Mouse (Mus musculus): ENCODE measurements at regions not wholly inside any gene's neighbourhood (a gene's known extent, or its start where the extent isn't known, plus 50 kb on each side); places are given as distances from the start of the nearest gene placed in this dataset.

DNA sequence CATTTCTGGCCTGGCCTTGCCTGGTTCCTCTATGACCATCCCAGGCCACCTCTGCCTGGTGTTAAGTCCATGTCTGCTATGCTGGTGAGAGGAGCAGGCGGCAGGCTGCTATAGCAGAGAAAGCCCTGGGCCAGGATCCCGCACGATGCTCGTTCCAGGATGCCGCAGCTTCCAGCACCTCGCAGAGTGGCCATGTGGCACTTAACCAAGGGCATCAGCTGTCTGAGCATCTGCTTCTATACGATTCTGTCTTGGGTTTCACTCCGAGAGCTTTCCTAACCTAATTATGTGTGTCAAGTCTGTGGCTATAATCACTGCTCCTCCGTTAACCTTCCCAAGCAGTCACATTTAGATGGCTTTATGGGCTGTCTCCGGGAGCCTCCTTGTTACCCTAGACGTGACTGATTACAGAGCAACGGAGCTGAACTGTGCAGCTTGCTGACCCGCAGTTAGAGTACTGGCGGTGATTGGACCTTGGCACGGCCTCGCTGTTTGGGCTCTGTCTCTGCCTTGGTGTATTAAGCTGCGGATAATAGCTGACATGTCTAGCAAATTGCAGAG lies 64.4 kb downstream of the Ackr3 start:
- no peak for ATAC-seq

DNA sequence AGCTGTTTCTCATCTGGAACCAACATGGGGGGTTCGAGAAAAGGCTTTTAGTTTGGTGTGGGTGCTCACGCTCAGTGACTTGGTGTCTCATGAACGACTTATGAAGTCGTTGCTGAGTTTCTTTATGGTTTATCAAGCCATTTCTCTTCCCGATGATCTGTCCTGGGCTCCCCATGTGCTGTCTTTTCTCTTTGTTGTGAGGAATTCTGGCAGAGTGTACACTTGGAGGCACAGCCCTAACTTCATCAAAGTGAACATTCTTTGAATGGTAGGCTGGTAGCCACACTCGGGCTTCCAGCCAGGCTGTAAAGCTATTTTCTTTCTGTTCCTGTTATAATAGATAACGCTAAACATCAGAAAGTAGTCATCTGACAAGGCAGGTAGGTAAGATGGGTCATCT lies 65.2 kb downstream of the Ackr3 start:
- no peak for ATAC-seq

DNA sequence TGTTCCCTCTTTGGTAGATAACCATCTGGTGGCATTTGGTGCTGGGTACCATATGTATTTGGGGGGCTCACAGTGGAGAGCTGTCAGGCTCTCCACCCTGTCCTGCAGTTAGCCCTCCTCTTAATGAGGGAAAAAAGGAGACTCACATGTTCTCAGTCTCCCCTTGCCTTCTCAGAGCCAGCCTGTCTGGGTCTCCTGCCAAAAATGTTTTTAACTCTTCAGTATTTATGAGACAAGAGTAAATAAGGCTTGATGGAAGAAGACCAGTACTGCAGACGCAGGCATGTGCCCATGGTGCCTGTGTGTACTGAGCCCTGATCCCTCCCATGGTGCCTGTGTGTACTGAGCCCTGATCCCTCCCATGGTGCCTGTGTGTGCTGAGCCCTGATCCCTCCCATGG lies 66.1 kb downstream of the Ackr3 start:
- ATAC-seq = no peak

DNA sequence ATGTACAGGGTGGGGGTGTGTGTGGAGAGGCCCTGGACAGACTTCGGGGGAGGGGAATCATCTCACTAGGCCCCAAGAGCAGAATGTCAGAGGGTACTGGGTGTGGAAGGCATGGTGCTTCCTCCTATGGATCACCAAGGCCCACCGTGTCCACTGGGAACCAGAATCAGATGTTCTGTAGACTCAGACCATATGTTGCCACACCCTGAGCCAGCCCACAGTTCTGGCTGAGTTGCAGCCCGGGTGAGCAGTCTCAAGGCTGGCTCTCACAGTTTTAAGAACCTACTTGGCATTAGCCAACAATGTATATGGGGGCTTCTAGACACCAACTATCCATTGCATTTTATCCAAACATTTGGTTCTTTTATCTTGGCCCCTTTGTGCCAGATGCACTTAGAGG lies 67.5 kb downstream of the Ackr3 start:
- ATAC-seq = no peak

DNA sequence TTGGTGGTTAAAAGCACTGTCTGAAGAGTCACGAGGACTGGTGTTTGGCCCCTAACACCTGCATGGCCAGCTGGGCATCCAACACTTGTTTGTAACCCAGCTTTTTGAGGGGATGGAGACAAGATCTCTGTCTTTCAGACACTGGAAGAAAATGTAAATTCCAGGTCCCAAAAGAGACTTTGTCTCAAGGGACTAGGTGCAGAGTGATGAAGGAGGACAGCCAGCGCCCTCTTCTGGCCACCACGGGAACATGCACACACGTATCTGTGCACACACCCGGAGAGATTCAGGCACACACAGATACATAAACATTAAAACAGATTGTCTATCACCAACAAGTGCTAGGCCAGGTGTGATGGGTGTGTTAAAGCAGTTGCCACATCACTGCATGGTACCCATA lies 68.6 kb downstream of the Ackr3 start:
- ATAC-seq = no peak

DNA sequence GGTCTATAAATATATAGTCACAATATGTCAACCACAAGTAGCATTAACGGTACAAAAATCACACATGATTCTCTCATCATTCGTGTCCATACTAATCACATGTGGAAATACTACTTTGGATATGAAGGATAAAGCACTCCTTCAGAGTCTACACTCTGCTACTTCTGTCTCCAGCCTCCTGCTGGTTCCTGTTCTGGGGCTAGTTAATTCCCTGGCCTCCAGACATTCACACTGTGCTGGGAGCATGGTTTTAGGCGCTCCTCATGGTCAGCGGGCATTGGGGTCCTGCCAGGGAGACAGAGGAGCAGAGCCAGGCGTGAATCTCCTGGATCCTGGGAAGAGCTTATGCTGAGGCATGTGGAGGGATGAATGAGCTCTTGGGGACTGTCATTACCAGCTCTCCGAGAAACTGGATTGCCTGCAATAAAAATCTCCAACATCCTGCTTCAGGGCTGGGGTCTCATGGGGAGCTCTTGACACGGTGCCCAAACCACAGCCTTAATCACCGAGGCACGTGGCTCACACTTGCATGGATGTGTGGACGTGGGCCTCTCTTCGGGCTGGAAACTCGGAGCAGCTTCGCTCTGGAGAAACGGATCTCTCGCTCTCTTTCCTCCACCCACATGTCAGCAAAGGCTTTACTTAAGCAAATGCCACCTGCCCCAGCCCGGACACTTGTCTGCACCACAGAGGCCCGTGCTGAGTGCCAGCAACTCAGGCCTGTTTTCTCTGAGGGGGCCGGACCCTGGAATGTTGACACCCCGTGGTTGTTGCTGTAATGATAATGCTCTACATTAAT lies 69.2 kb downstream of the Ackr3 start:
- ATAC-seq = no peak

DNA sequence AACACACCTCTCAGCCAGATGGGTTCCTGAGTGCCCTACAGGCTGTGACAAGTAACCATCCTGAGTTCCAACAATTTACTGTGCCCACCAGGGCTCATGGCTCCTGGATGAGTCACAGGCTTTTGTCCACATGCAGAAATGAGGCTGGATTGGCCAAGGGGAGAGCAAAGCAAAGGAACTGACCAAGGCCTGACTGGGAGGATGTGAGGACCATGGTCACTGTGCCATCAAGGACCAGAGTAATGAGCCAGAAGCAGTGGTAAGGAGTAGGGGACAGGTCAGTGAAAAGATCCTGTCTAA lies 69.8 kb downstream of the Ackr3 start:
- no peak for ATAC-seq

DNA sequence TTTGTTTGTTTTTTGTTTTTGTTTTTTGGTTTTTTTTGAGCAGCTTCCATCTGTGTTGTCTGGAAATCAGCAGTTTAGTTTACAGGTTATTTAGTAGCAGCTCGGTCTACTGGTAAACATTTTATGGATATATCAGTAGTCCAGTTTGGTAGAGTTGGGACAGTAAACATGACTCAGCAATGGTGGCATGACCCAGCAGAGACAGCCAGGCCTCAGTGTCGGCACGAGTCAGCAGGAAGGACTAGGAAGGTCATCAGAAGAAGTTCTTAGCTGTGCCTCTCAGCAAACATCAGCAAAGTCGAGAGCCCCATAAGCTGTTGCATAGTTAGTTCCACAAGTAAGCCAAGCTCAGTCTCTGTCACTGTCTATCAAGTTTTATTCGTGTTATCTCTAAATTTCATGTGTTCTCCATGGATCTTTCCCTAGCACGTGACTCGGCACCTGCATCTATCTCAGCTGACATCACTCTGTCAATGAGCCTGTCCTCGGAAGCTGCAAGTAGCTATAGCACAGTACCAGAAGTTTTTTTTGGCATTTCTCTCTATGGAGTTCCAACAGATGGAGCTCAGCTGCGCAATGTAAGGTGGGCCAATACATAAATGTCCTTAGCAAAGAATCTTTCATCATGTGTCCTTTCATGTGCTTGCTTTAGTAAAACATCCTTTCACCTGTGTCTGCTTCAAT lies 71.3 kb downstream of the Ackr3 start:
- no peak for ATAC-seq

DNA sequence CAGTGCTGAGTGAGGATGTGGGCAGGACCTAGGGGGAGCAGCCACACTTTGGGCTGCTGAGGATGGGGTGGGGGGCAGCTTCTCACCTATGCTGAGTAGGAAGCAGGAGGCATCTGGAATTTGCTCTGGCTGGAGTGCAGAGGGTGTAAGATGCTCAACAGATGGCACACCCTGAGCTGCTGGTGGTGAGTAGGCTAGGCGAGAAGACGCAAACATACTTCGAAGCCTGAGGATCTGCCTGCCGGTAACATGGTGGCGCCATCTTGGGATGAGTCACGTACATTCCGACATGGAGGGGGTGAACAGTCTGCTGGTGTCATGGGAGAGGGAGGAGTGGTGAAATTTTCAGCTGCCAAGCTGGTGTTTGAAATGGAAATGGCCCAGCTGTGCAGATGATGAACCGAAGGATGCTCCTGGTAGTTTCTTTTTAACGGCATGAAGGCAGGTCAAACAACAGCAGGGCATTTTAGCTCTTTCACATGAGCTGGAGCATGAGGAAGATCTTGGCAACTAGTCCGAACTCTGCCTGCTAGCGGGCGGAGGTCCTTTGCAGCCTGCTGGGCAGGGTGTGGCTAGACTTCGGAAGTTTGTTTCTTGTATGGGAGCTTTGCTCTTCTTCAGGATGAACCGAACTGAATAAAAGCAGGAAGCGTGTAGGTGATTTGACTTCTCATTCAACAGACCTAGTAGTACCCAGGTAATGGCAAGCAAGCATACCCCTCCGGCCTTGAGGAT lies 72.2 kb downstream of the Ackr3 start:
- no peak for ATAC-seq

DNA sequence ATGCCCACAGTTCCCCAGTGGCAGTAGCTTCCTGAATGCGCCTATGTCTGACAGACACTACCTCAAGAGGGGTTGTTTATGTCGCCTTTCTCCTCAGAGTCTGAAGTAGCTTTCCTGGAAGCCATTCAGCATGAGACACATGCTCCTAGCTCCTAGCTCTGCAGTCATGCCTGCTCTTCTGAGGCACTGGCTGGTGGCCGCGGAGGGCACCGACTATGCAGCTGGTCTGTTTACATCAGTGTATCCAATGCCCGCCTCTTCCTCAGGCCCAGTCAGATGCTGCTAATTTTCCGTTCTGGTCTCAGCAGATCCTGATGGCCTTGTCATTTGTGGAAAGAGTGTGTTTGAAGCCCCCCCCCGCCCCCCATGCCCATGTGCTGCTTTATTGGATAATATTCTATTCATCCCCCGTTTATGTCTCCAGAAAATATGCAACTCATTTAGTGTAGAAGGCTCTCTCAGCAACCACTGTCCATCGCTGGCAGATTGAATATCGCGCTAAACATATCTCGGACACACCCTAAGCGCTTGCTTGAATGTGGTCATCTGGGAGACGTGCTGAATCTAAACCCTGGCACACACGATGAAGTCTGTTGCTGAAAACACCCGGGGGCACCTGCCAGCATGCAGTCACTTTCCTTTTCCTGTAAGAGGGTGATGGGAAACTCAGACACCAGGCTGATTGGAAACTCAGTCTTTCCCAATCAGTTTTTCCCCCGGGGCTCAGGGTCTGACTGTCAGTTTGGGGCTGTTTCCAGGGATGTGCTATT lies 73.9 kb downstream of the Ackr3 start:
- no peak for ATAC-seq

DNA sequence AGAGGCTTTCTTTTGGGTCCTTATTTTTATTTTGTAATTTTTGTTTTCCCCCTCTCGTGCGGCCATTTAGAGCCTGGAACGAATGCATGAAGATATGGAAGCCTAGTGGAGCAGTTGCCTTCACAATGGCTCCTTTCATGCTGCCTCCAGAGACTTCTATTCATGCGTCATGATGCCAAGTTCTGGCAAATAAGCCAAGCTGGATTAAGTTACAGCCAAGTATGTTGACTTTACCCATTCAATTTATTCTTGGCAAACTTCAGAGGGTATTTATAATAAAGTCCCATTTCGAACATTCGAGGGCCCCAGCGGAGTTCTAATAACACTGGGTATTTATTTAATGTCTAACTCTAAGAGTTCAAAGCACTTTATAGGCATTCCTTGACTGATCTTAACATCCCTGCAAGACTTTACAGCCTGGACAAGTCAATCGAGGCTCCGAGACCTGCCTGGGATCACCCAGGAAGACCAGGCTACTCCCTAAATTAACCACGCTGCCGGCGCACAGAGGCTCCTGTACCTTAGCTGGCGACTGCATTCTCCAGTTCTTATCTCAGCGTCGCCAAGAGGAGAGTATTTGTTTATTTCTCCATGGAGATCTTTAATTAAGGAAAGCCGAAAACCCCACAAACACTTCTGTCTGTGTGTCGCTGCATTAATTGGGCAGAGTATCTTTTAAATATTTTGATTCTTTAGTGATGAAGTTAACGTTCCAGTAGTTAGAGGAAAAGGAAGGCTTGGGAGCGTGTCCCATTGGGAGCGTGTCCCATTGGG lies 75.5 kb downstream of the Ackr3 start:
- ATAC-seq = no peak

DNA sequence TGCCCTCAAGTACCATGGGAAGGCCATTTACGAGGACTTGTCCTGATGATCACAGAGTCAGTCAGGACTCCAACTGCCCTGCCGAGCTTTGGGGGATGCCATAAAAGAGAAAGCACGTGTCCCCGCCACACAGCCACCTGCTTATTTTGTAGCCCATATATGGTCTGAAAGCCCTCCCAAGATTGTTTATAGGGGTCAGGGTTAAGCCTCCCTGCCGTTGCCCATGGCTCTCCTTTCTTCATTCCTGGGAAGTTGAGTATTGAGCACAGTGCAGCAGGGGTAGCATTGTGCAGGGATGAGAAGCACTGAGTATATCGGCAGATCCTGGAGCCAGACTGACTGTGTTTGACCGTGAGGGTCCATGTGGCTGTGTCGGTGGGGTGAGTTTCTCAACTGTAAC lies 76.4 kb downstream of the Ackr3 start:
- ATAC-seq = no peak

DNA sequence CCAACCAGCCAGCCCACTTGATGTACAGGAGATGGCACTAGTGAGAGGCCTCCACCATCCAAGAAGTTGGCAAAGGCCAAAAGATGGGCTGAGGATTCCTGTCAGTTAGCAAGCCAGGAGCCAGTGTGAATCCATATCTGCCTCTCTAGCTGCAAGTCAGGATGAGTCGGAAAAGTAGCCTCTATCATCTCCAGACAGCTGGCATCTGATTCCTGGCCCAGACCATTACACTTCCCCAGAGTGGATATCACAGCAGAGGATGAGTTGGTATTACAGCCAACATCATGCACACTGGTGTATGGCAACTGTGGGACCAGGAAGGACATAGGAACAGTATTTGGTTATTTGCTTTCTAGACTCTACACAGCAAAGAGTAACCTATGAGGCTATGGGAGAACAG lies 77.5 kb downstream of the Ackr3 start:
- ATAC-seq = no peak

DNA sequence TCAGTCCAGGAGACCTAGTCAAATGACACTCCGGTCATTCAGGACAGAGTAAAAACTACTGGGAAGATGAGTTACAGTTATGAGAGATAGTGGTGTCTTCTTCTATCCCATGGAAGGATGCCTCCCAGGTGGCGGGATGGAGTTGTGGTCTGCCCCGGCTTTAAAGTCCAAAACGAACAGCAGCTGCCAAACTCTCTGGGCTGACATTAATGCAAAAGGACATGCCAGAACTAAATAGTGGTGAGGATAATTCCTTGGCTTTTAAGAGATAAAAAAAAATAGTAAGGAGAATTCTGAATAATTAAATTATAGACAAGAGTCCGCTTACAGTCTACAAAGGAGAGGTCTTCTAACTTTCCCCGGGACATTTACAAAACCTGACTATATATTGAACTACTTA lies 78.2 kb downstream of the Ackr3 start:
- ATAC-seq = no peak

DNA sequence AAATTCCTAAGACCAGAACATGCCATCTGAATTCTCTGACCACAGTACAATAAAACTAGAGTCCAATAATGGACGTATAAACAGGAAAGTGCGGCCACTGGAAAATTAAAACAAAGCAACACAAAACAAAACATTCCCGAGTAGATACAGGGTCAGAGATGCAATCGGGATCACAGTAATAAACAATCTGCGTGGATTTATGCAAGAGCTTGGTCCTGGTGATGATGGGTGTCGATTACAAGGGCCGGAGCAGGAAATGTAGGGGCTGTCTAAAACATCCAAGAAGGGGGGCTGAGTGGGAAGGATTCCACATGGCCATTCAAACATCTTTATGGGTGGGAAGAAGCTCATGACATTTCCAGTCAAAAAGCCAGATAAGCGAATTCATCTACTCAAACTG lies 78.6 kb downstream of the Ackr3 start:
- ATAC-seq = no peak

DNA sequence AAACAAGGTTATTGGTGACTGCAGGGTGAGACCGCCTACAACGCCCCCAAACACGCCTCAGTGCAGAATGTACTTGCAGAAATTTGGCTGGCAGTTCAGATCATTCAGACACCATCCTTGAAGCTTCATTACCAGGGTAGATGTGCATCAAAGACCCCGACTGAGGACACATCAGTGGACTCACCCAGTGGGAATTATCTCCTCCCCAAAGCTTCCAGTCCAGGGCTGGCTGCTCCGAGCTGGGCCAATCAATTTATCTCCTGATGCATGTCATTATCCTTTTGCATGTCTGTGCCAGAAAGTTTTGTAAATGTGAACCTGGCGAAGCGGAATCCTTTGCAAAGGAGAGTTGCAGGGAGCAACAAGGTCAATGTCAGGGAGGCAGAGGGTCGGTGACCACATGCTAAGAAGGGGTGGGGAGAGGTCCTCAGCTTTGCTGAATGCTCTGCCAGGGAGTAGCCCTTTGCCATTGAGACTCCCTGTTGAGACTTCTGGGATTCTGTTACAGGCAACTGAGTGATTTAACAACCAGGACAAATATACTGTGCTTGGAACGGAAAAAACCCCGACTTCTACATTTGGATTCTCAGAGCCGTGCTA lies 79.5 kb downstream of the Ackr3 start:
- no peak for ATAC-seq

DNA sequence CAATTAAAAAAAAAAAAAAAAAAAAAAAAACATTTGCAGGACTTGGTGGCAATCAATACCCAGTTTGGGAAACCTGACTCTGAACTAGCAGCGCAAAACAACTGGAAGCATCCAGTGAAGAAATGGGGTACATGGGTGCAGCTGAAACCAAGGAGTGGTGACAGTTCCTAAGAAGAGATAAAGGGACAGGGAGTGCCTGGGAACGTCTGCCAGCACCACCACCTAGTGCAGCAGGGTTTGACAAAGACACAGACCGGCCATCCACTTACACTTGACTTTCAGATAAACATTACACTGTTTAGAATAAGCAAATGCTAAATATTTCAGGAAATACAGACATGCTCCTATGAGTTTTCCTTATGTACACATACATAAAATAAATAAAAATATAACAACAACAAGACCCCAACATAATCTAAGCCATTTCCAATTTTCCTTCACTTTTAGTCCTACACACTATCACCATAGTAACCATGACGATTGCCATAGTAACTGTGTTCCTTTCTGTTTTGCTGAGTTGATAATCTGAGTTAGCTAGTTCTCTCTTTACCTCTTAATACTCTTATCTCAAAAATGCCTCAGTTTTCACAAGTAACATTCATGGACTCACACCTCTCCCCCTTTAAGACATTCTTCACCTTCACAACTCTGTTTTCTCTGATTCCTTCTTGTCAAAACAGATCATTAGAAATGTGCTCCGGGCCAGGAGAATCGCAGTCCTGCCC lies 80.3 kb downstream of the Ackr3 start:
- no peak for ATAC-seq

DNA sequence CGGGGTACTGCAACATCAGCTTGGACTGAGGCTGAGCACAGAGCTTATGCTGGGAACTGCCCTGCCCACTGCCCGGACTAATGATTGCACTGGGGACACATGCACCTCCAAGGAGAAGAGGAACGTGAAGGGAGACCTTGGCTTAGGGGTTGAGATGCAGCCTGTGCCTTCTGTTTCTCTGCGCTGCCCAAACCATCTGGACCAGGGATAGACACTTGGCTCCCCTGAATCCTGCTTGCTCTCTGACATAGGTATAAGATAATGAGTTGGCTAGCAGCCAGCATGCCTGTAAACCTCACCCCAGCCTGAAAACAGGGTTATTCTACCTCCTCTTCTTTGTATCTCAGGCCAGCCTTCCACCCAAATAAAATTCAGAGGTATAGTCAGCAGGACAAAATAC lies 81.5 kb downstream of the Ackr3 start:
- no peak for ATAC-seq

DNA sequence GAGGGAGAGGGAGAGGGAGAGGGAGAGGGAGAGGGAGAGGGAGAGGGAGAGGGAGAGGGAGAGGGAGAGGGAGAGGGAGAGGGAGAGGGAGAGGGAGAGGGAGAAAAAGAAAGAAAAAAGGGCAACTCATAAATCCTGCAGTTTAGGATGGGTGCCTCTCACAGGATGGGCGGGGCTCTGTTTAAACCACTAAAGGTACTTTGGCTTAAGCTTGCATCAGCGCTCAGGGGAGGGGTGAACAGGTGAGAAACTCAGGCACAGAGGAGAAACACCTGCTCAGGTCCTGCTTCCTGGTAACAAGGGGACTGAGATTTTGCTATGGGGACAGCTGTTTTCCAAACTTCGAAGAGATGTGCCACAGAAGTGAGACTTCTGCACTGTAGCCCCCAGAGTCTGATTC lies 83.5 kb downstream of the Ackr3 start:
- no peak for ATAC-seq

DNA sequence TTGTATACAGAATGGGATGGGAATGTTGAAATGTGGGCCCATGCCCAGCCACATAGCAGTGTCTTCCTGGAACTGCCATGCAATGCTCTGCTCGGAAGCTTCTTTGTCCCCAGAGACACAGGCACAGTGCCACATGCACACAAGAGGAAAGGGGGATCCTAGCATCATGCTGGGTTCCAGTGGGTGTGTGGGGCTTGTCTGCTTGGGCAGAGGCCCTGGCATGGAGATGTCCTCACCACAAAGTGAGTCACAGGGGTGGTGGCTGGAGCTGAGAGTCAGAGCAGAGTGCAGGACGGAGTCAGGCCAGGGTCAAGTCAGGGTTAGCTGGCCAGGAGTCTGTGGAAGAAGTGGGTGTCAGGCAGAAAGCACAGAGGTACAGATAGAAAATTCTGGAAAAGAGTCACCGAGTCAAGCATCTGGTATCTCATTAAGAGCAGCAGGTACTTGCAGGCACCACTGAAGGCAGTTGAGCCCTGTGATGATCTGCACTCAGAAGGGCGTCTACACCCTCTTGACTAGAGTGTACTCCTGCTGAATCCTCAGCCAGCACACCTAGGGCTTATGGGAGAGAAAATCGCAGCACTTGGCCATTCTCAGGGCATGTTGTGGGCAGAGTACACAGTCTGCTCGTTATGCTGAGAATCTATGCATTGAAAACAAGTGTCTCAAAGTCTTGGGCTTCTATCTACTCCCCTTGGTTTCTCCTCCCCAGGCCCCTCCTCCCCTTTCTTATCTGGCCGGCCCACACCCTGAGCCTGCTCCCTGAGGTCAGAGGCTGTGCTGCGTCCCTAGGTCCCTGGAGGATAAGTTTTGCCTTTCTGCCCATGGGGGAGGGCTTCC lies 85.3 kb downstream of the Ackr3 start:
- no peak for ATAC-seq
